Mouse (Mus musculus) ES-E14 (cell line): Measurements from ENCODE around the gene Bend4. TPM values are rescaled to one million over a fixed set of nuclear protein-coding genes. Genes with fewer than 3 reads are reported as not detected.

ENCODE experiments used
- DNase-seq: peaks from one replicate; pipeline ENCODE4 v3.0.0-alpha.2; 2013; ENCODE audit warnings: low read depth, low spot score
- H3K27ac ChIP-seq: 2 replicates; pipeline ENCODE4 v1.5.1; 2012; ENCODE audit warnings: low read depth, mild to moderate bottlenecking, low read length, moderate library complexity, mixed read lengths; ENCODE audit not compliant: poor library complexity, insufficient read depth, severe bottlenecking
- H3K36me3 ChIP-seq: 2 replicates; pipeline ENCODE4 v1.6.1; 2012; ENCODE audit warnings: mild to moderate bottlenecking, low read length, moderate library complexity, mixed read lengths; ENCODE audit not compliant: control insufficient read depth, poor library complexity, insufficient read depth, severe bottlenecking
- H3K4me1 ChIP-seq, 2 experiments: fragments of 150-350 bp in 1 of 2; sonication (generic) in 1 of 2; 2 replicates each; pipeline ENCODE4 v1.6.1; 2012; ENCODE audit warnings: low read length in 2 of 2, mild to moderate bottlenecking in 1 of 2, mixed read lengths in 1 of 2; ENCODE audit not compliant: control insufficient read depth in 2 of 2, insufficient read depth in 2 of 2, poor library complexity in 1 of 2
- H3K4me3 ChIP-seq, 2 experiments: fragments of 150-350 bp in 1 of 2; sonication (generic) in 1 of 2; 2 replicates each; pipeline ENCODE4 v1.5.1; 2012; ENCODE audit warnings: low read length in 2 of 2, low read depth in 1 of 2, mild to moderate bottlenecking in 1 of 2, mixed read lengths in 1 of 2; ENCODE audit not compliant: insufficient read depth in 1 of 2, poor library complexity in 1 of 2, severe bottlenecking in 1 of 2
- H3K9ac ChIP-seq: 2 replicates; pipeline ENCODE4 v1.6.1; 2012; ENCODE audit warnings: low read depth, mild to moderate bottlenecking, low read length, mixed read lengths; ENCODE audit not compliant: poor library complexity, insufficient read depth, severe bottlenecking
- H3K9me3 ChIP-seq: fragments of 150-350 bp; sonication (generic); 2 replicates; pipeline ENCODE4 v1.6.1; 2012; ENCODE audit warnings: low read depth, mild to moderate bottlenecking, low read length; ENCODE audit not compliant: control insufficient read depth, insufficient read depth
- CHD2 ChIP-seq: IDR thresholded peaks from 2 replicates; pipeline ENCODE4 v1.6.1; 2014; ENCODE audit warnings: mild to moderate bottlenecking, low read depth, low read length, inconsistent platforms
- HCFC1 ChIP-seq: IDR thresholded peaks from 2 replicates; pipeline ENCODE4 v1.6.1; 2012; ENCODE audit warnings: low read length, inconsistent platforms, borderline replicate concordance; ENCODE audit not compliant: insufficient read depth
- MAFK ChIP-seq: IDR thresholded peaks from 2 replicates; pipeline ENCODE4 v1.6.1; 2014; ENCODE audit warnings: mild to moderate bottlenecking, low read depth, low read length, inconsistent platforms; ENCODE audit not compliant: insufficient read depth
- ZC3H11A ChIP-seq: IDR thresholded peaks from 2 replicates; pipeline ENCODE4 v1.6.1; 2012; ENCODE audit warnings: low read depth, mild to moderate bottlenecking, inconsistent platforms, low read length, borderline replicate concordance
- ZNF384 ChIP-seq: IDR thresholded peaks from 2 replicates; pipeline ENCODE4 v1.6.1; 2012; ENCODE audit warnings: low read depth, low read length, inconsistent platforms
- in situ Hi-C, 2 experiments: fragments of 600-800 bp; cut with MboI; formaldehyde crosslinking; loops; one replicate each; pipeline ENCODE4 v1.15.1; 2025; ENCODE audit warnings: low sequenced_read_pairs in 2 of 2, inconsistent platforms in 1 of 2; ENCODE audit not compliant: unreplicated experiment in 2 of 2
- total RNA-seq: library from RNA; depleted of rRNA; stranded (reverse); fragments of 300-350 nt; gene quantifications from 2 replicates; pipeline ENCODE4 v1.2.3, GENCODE M21; 2012

Bend4 gene
- total RNA-seq, 1 experiment, result 28.6 TPM

GRCm38 (mm10) chr5:67464899-67465298 lies 36.8 kb upstream of the Bend4 start:
- TF ChIP-seq ZC3H11A, result no peak
- no peak for TF ChIP-seq ZNF384
- TF ChIP-seq CHD2, result no peak
- no peak for TF ChIP-seq HCFC1
- no peak for TF ChIP-seq MAFK
- H3K9ac ChIP-seq, result no peak overlapping the region
- no peaks in the 10 kb centered on the region for H3K9me3 ChIP-seq
- DNase-seq, result no peak
- in situ Hi-C loops, result no loop called here
- H3K4me1 ChIP-seq, result 0 out of 4 replicates have a peak, but pooled peaks cover 0 to 1% of the 10 kb centered on the region in 2 experiments
- H3K4me3 ChIP-seq, result no peak overlapping the region; a peak in 1 of 4 replicates
- peaks cover 7% of the 10 kb centered on the region; the same call in 1 of the 2 replicates for H3K36me3 ChIP-seq
- no peak overlapping the region for H3K27ac ChIP-seq

- H3K27ac ChIP-seq, result no peak overlapping the region
- H3K9ac ChIP-seq, result peak overlapping the region; percentile 88
- TF ChIP-seq MAFK (no peak), HCFC1 (0 out of 2 replicates have a peak, but pooled peaks have one; percentile 21), CHD2 (no peak), ZC3H11A (no peak), ZNF384 (0 out of 2 replicates have a peak, but pooled peaks have one; percentile 34)
- in situ Hi-C loops, result no loop called here
- H3K36me3 ChIP-seq, result peaks cover 7% of the 10 kb centered on the region; the same call in 1 of the 2 replicates
- no peaks in the 10 kb centered on the region for H3K9me3 ChIP-seq
- peak overlapping the region; percentile 77 to 96 for H3K4me3 ChIP-seq
- DNase-seq, result peak; percentile 85
- 0 out of 4 replicates have a peak, but pooled peaks cover 0 to 1% of the 10 kb centered on the region in 2 experiments for H3K4me1 ChIP-seq
Measured at GRCm38 (mm10) chr5:67463636-67464035, 35.5 kb upstream of the Bend4 start.

- H3K9me3 ChIP-seq, result no peaks in the 10 kb centered on the region
- in situ Hi-C loops, result no loop called here
- H3K4me1 ChIP-seq, result 0 out of 4 replicates have a peak, but pooled peaks cover 0 to 1% of the 10 kb centered on the region in 2 experiments
- no peak overlapping the region for H3K9ac ChIP-seq
- DNase-seq, result no peak
- H3K36me3 ChIP-seq, result peaks cover 7% of the 10 kb centered on the region; the same call in 1 of the 2 replicates
- no peak for TF ChIP-seq CHD2
- no peak for TF ChIP-seq ZNF384
- no peak for TF ChIP-seq ZC3H11A
- no peak for TF ChIP-seq HCFC1
- no peak for TF ChIP-seq MAFK
- no peak overlapping the region for H3K27ac ChIP-seq
- H3K4me3 ChIP-seq, result no peak overlapping the region
Measured at GRCm38 (mm10) chr5:67462331-67462730, 34.2 kb upstream of the Bend4 start.

- Histone ChIP-seq H3K9ac (no peak overlapping the region), H3K9me3 (no peaks in the 10 kb centered on the region)
- in situ Hi-C loops, result no loop called here
Measured at GRCm38 (mm10) chr5:67456841-67457240, 28.7 kb upstream of the Bend4 start.

More at GRCm38 (mm10) chr5:67456841-67457240, 28.7 kb upstream of the Bend4 start:
- Histone ChIP-seq H3K4me3 (no peak overlapping the region), H3K4me1 (no peaks in the 10 kb centered on the region), H3K36me3 (no peaks in the 10 kb centered on the region), H3K27ac (no peak overlapping the region)
- no peak for DNase-seq
- TF ChIP-seq CHD2 (no peak), ZC3H11A (no peak), HCFC1 (no peak), MAFK (no peak), ZNF384 (no peak)
